Mouse (Mus musculus): ENCODE measurements at regions not wholly inside any gene's neighbourhood (a gene's known extent, or its start where the extent isn't known, plus 50 kb on each side); places are given as distances from the start of the nearest gene placed in this dataset.

- TF ChIP-seq CTCF (IDR thresholded peaks at IDR 0.05; ENCODE audit: insufficient read depth, low read depth, low read length), result no peak
- TF ChIP-seq POLR2A (IDR thresholded peaks at IDR 0.05; ENCODE audit: insufficient read depth, low read depth, low read length), result no peak
Measured at GRCm38 (mm10) chr1:75931852-75932251, 385.8 kb downstream of the Slc4a3 start.

Data from olfactory bulb, adult 2 months (tissue).